Mouse (Mus musculus): ENCODE results near the gene Metap1d.

The Metap1d gene

GRCm38 (mm10) chr2:71545882-71546639, 93.0 kb downstream of the Metap1d start:
- DNase-seq = peak in 1 of 2 experiments; percentile 37

GRCm38 (mm10) chr2:71546640-71547071, 93.6 kb downstream of the Metap1d start, which contains the start of gene Dlx2:
Dlx2 (minus strand) TSS chr2:71546754.
- DNase-seq = peak; percentile 54 to 65

- DNase-seq = peak; percentile 74 to 77
Observed at GRCm38 (mm10) chr2:71547829-71548228, 94.8 kb downstream of the Metap1d start.

GRCm38 (mm10) chr2:71550330-71550729, 97.3 kb downstream of the Metap1d start:
- DNase-seq = no peak

GRCm38 (mm10) chr2:71551704-71552103, 98.6 kb downstream of the Metap1d start:
- no peak for DNase-seq

- no peak for DNase-seq
Observed at GRCm38 (mm10) chr2:71556071-71556470, 103.0 kb downstream of the Metap1d start.

GRCm38 (mm10) chr2:71566466-71566865, 113.4 kb downstream of the Metap1d start:
- DNase-seq = no peak

- no peak for DNase-seq
Observed at GRCm38 (mm10) chr2:71573736-71574135, 120.7 kb downstream of the Metap1d start.
